Mouse (Mus musculus): ENCODE measurements around the gene Fstl4.

- TF ChIP-seq CTCF (IDR thresholded peaks at IDR 0.05; ENCODE audit: extremely low read depth, insufficient read length, insufficient replicate concordance, low read depth, low read length), result no peak
- no peak for TF ChIP-seq POLR2A (IDR thresholded peaks at IDR 0.05; ENCODE audit: low read depth, low read length)
These were observed 232.1 kb downstream of the Fstl4 start for GRCm38 (mm10) chr11:52996434-52997093.
